Mouse (Mus musculus): ENCODE results near the gene Purb.

Purb gene

DNA sequence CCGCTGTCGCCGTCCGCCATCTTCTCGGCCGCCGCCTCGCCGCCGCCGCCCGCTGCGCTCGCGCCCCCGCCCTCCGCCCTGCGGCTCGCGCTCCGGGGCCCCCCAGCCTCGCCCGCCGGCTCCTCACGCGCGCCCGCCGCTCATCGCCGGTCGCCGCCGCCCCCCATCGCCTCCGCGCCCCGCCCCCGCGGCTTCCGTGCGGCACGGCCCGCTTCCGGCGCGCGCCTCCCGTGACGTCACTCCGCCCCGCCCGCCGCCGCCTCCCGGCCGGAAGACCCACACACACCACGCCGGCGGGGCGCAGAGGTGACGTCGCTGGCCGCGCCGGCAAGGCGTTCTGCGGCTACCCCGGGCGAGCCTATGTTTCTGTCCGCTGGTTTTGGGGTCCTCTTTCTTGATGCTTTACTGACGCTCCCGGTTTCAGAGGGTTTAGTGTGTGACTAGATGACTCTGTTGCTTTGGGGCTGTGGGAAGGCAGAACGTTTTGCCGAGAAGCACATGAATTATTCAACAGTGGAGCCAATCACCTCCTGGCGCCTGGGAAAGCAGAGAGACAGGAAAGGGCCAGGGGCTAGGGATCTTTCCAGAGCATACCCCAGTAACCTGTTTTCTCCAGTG, at the start of gene Purb:
TSS of gene Purb (minus strand) at position 51 of the 618 bp plus-strand sequence.
- peak; percentile 95 for DNase-seq

DNA sequence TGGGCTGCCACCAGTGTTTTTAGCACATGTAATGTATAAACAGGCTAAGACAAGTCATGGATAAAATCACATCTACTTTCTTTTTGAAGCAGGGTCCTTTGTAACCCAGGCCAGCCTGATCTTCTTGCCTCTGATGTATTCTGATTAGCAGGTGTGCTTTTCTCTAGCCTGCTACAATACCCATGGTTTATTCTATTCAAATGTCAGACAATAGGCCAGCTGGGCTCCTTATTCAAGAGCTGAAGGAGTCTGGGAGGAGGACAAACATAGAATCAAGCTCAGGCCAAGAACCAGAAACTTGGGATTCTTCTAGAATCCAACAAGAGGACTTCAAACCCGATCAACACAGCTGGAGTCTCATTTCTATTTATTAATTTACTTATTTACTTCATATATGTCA, 49.5 kb upstream of the Purb start:
- DNase-seq: no peak

DNA sequence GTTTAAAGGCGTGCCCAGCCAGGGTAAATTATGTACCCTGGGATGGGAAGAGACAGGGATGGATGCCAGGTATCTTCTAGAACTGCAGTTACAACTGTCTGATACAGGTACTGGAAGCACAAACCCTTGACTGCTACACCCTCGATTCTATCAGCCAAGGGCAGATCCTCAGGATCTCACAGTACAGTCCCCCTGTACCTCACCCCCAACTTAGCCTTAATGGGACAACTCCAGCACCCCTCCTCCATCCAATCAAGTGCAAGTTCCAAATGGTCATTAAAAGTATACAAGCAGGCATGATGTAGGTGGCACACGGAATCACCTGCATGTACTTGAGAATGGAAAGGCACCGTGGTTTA, 49.1 kb upstream of the Purb start:
- DNase-seq: no peak

DNA sequence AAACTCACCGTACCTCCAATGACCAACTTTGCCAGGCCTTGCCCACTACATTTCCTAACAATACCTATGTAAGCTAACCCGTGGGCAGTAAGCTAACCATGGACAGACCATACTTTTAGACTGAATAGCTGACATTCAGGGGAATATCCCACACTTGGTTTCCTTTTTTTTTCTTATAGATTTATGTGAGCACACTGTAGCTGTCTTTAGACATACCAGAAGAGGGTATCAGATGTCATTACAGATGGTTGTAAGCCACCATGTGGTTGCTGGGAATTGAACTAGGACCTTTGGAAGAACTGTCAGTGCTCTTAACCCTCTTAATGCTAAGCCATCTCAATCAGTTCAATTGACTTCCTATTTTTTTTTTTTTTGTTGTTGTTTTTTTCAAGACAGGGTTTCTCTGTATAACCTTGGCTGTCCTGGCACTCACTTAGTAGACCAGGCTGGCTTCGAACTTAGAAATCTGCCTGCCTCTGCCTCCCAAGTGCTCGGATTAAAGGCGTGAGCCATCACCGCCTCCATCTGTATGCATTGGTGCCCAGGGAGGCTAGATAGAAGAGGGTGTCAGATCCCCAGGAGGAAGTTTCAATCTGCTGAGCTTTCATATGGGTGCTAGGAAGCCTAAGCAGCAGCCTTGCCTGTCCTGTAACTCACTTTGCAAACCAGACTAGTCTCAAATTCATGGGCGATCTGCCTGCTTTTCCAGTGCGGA, 48.6 kb upstream of the Purb start:
- no peak for DNase-seq

DNA sequence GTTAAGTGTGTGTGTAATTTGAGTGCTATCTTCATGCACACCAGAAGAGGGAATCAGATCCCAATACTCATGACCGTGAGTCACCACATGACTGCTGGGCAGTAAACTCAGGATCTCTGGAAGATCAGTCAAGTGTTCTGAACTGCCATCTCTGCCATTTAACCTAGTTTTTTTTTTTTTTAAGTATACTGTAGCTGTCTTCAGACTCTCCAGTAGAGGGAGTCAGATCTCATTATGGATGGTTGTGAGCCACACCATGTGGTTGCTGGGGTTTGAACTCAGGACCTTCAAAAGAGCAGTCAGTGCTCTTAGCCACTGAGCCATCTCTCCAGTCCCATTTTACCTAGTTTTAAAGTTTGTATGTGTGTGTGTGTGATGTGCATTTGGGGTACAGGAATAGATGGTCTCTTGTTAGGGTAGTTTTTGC, 48.0 kb upstream of the Purb start:
- no peak for DNase-seq

DNA sequence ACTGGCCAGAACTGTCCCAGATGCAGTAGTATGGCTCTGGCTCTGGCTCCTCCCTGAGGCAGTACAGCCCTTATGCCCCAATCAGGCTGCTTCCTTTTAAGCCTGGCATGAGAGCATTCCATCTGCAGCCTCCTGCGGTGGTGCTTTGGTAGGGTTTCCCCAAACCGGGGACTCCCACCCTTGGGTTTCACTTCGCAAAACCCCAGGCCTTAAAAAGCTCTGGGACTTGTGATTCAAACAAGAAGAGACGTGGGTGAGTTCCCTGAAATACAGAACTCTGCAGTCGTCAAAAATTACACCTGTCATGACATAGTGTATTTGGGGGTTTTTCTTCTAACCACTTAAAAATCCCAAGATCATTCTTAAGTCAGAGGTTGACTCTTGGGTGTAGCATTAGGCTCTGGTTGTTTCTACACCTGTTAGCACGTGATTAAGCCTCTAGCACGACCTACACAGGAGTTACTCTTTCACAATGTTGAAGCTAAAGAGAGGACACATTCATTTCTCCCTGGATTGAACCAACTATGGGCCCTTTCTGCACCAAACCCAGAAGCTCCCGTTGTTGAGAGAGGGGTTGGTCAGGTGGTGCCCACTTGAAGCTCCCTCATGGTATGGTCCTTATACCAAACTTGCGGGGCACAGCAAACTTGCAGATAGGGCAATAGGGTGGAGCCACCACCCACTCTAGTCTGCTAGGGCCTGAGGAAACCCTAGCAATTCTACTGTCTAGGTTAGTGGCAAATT, 47.2 kb upstream of the Purb start:
- DNase-seq: no peak

DNA sequence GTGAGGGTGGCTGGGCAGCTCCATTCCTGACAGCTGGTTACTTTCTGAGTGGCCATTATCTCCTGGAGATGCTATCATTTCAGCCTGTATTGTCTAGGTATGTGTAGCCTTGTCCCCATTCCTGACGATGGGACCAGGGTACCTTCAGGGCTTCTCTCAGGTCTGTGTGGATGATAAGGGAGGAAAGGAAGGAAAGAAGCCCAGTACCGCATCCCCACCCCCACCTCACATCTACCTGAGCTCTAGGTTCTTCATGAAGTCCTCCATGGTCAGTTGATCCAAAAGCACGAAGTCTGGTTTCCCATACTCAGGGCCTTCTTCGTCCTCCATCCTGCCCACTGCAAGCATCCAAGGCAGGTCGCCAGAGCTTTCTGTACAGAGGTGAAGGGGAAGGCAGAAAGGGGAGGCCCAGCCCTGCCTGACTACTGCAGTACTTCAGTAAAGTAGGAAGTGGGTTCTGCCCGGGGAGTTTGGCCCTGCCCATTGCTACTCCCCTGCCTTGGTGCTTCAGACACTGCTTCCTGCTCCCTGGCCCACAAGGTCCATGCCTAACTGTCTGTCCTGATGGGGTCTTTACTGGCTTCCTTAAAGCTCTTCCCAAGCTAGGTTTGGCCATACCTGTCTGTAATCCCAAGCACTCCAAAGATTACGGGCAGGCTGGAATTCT, 44.9 kb upstream of the Purb start, which contains the start of gene Myo1g:
TSS of gene Myo1g (minus strand) at position 459 of the 667 bp plus-strand sequence.
- no peak for DNase-seq

DNA sequence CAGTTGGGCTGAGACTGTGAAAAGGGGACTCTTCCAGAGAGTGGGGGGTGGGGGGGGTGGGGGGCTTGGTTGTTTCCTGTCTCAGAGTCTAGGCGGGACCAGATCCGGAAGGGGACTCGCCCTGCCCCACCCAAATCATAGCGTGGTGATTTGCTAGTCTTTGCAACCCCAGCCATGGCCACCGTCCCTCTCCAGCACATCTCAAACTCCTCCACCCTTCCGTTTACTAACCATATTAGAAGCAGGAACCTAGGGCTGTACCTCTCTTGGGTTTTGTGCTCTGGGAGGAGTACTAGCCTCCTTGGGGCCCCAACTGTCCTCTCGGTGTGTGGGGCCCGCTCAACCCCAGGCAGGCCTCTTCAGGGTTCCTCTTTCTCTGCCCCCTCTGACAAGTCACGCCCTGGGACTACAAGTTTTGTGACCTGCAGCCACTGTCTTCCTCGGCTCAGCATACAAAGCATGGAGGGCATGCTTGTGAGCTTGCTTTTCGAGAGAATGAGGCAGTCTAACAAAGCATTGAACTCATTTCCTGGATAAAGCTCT, 43.8 kb upstream of the Purb start:
- DNase-seq: no peak

DNA sequence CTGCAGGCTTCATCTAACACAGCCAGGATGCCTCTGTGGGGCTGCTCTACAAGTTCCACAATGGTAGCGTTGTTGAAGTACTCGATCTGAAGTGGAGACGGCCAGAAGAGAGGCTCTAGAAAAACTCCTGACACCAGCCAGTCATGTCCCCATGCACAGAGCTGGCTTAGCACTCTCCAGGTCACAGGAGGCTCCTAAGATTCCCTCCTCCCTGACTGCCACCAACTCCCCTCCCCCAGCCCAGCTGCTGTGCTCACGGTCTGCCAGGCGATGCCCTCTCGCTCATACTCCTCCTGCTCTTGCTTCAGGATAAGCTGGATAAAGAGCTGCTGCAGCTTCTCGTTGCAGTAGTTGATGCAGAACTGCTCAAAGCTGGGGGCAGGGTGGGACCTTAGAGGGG, 39.1 kb upstream of the Purb start:
- DNase-seq: no peak

DNA sequence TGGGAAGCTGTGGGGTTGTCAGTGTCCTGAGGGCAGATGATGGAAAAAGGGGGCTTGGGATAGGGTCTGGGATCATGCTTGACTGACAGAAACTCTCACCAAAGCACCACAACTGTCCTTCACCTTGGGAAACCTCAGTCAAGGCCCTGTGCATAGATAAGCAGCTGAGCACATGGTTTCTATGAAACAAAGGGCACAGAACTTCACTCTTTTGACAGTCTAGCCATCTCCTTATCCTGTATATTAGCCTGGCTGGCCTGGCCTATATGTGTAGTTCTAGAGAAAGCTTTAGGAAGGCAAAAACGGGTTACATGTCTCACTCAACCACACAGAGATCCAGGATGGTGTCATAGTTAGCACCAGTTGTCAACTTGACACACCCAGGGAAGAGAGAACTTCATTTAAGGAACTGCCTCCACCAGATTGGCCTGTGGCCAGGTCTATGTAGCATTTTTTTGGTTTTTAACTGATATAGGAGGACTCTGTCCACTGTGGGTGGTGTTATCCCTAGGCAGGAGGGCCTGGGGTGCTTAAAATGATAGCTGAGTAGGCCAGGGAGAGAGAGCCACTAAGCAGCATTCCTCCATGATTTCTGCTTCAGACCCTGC, 32.7 kb upstream of the Purb start:
- DNase-seq: no peak

DNA sequence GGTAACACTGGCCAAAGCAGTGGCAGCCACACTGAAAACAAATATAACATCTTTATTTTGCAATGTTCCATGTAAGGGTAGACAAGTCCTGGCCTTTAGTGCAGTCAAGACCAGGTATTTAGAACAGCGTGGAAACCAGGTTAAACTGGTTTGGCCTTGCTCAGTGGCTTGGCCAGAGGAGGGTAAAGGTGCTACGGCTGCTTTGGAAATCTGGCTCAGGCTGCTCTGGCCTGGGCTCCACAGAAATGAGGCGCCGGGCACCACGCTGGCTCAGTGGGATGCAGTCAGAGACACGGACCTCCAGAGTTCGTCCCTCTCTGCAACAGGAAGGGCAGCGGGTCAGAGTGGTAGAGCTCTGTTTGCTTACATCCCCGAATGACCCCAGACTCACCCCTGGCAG, 30.8 kb upstream of the Purb start:
- DNase-seq: no peak

DNA sequence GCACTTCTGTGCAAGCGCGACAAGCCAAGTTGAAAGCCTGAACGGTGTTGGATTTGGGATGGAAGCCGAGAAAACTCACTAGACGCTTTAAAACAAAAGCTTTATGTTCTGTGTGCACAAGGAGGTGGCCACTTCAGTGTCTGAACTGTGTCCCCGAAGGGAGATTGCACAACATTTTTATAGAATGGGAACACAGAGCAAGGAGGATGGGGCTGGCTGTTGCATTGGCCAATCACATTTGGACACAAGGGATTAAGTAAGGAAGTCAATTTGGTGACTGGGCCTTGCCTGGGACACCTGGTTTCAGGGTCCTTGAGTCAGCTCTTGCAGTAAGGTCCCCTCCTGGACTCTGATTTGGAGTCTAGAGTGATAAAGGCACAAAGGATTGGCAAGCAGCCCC, 29.0 kb upstream of the Purb start:
- no peak for DNase-seq

DNA sequence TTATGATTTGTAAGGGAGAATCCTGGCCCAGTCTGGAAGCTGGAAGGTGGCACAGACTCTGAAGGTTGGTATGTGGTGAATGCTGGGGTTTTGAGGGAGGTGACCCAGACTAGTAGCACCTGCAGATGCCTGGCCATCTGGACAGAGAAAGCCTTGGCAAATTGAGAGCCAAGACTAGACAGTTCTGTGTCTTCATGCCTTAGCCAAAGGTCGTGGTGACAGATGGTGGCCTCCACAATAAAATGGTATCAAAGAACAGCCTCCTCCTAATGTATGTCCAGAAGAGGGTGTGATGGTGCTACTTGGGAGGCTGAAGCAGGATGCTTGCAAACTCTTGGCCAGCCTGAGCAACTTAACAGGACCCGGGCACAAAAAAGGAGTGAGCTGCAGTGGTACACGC, 28.5 kb upstream of the Purb start:
- DNase-seq: no peak

DNA sequence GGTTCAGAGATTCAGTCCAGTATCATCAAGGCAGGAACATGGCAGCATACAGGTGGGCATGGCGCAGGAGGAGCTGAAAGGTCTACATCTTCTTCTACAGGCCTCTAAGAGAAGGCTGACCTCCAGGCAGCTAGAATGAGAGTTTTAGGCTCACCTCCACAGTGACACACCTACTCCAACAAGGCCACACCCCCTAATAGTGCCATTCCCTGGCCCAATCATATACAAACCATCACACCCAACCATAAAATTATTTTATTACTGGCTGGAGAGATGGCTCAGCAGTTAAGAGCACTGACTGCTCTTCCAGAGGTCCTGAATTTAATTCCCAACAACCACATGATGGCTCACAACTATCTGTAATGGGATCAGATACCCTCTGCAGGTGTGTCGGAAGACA, 26.8 kb upstream of the Purb start:
- DNase-seq: no peak

DNA sequence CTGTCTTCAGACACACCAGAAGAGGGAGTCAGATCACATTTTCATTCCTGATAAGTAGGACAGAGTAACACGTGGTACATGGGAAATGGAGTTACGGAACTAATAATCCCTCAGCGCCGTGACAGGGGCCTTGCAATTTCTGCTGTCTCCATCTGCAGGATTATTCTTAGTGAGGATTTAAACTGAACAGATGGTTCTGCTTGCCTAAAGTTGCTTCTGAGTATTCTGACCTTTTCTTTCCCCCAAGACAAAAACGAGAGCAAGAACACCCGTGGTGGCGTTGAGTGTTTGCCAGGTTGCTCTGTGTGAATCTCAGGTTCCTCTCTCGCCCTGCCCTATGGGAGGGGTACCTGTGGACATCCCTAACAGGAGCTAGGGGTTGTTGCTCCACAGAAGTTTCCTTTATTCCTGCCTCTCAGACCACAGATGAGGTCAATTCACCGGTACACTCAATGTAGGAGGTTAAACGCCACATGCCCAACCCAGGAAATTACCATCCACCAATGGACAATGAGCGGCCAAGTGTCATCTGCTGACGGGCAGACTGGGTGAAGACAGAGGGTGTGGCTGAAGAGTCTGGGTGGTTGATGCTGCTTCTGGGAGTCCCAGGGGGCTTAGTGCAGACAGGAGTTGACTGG, 21.7 kb upstream of the Purb start:
- no peak for DNase-seq

DNA sequence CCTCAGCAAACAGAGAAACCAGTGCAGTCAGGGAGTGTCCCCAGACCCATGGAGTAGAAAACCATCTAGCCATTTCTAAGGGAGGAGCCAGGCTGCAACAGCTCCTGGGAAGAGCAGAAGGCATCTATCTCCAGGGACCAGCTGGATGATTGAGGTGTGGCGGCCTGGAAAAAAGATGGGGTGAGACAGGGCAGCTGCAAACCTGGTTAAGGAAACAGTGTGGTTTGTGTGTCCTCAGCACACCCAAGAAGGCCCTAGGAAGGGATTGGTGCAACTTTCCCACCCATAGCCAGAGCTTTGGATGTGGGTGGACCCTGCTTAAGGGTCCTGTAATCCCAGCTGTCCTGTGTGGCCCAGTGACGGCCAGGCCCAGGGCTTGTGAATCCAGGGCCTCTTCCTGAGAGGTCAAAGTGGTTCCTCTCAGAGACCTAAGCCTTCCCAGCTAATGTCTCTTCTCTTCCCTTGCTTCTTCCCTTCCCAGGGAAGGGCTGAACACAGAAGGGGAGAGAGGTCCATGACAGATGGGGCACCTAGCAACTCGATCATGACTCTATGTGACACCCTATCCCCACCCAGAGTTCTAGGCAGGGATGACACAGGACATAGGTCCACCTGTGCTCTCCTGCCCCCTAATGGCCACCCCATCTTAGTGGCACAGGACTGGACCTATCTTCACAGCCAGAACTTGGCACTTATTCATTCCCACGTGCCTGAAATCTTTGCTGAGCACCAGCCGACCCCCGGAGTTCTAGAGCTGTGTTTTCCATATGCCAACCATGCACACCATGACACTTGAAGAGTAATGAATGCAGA, 14.2 kb upstream of the Purb start:
- peak; percentile 34 for DNase-seq

DNA sequence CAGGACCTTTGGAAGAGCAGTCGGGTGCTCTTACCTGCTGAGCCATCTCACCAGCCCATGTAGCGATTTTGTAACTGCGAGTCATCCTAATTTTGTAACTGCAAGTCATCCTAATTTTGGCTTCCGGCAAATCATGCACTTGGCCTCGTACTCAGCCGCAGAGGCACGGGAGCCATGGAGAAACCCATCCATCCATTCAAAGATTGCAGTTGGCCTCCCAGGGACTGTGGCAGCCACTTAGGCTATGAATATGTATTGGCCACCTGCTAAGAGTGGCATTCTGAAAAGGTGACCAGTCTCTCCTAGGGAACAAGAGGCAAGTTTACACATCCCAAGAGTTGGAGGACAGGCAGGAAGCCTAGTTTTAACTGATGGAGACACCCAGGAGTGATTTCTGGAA, 13.5 kb upstream of the Purb start:
- no peak for DNase-seq

DNA sequence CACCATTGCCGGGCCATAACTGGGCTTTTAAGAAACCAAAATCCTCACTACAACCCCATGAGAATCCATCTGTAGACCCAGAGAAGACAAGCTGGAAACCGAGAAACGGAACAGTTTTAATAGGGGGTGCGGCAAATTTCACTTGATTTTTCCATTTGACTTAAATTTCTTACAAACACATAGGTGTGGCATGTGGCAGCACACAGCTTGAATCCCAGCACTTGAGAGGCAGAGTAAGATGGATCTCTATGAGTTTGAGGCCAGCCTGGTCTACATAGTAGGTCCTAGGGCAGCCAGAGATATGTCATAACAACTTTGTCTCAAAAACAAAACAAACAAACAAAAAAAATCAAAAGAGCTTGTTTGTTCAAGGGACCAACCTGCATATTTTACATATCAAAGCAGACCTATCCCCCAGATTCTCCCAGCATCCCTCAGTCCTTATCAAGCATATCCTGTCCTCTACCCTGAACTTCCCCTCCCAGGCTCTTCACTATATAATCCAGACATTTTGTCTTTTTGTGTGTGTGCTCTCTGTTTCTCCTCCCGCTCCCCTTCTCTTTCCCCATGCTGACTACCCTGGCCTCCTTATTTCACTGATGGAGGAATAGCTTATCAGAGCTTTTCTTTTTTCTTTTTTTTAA, 12.4 kb upstream of the Purb start:
- no peak for DNase-seq

DNA sequence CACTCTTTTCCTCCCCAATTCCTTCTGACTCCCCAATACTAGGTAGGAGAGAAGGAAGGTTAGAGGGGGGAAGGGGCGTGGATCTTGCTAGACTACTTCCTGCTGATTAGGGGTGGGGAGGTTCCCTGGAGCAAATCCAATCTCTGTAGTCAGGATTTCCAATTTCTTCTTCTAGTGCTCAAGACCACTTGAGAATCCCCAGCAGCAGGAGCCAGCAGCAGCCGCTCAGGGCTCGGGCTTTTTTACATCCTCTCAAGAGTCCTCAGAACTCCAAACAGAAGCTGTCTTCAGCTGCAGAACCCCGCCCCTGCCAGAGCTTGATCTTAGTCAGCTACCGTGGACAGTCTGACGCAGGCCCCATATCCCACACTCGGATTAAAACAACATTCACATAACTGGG, 11.8 kb upstream of the Purb start:
- no peak for DNase-seq

DNA sequence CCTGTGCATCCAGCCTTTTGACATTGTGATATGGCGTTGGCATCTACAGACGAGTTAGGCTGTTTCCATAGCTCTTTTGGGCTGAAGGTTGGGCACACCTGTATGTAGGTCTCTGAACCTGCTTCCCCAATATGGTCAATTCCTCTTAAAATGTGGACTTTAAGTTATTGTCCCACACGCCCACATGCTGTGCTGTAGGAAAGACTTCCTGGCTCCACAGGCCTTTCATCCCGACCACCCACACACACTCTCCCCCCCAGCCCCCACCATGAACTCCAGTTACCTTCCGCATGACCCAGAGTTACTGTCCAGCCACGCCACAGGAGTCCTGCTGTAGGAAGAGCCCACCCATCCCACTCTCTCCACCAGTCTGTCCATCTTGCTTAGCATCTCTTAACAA, 11.2 kb upstream of the Purb start:
- no peak for DNase-seq
